Mouse (Mus musculus): ENCODE measurements around the gene Ltbp4. TPM values are rescaled to one million over a fixed set of nuclear protein-coding genes. Genes with fewer than 3 reads are reported as not detected.

Ltbp4 gene
- polyA plus RNA-seq, 1 experiment from 2014 or later: 10.8 TPM

GRCm38 (mm10) chr7:27333316-27333941, 4.1 kb downstream of the Ltbp4 start:
- H3K4me3 ChIP-seq (ENCODE audit: low read depth, low read length): peak overlapping the region; percentile 41
- peaks cover 4% of the 10 kb centered on the region; the same call in 1 of the 2 replicates for H3K9me3 ChIP-seq (ENCODE audit: control insufficient read depth, low read length)
- DNase-seq (ENCODE audit: low spot score) (peak; percentile 42), ATAC-seq (ENCODE audit: insufficient number of reproducible peaks, low FRiP score, low TSS enrichment, low read depth) (no peak)
- peak overlapping the region; percentile 79 for H3K4me2 ChIP-seq (ENCODE audit: low read depth, severe bottlenecking)
- WGBS: under 1% methylated on average over 40 of the region's 77 CpGs
- H3K27ac ChIP-seq (replicated peaks; ENCODE audit: low read depth, low read length): no peak overlapping the region
- peaks cover 77% of the 10 kb centered on the region for H3K27me3 ChIP-seq (ENCODE audit: control insufficient read depth, insufficient read depth, low read length)
- no peaks in the 10 kb centered on the region for H3K36me3 ChIP-seq (ENCODE audit: control insufficient read depth, insufficient read depth, low read length)
- peak overlapping the region; percentile 47 for H3K9ac ChIP-seq (ENCODE audit: low read length)
- H3K4me1 ChIP-seq (ENCODE audit: control insufficient read depth, insufficient read depth, low read length): peaks cover 23% of the 10 kb centered on the region

GRCm38 (mm10) chr7:27332353-27333199, 4.9 kb downstream of the Ltbp4 start:
- H3K27ac ChIP-seq (replicated peaks; ENCODE audit: low read depth, low read length): no peak overlapping the region
- WGBS: under 1% methylated on average over 36 of the region's 39 CpGs
- H3K4me1 ChIP-seq (ENCODE audit: control insufficient read depth, insufficient read depth, low read length): peaks cover 23% of the 10 kb centered on the region
- H3K4me3 ChIP-seq (ENCODE audit: low read depth, low read length): peak overlapping the region; percentile 41
- H3K9me3 ChIP-seq (ENCODE audit: control insufficient read depth, low read length): peaks cover 4% of the 10 kb centered on the region; the same call in 1 of the 2 replicates
- no peak overlapping the region for H3K9ac ChIP-seq (ENCODE audit: low read length)
- no peaks in the 10 kb centered on the region for H3K36me3 ChIP-seq (ENCODE audit: control insufficient read depth, insufficient read depth, low read length)
- ATAC-seq (ENCODE audit: insufficient number of reproducible peaks, low FRiP score, low TSS enrichment, low read depth) (no peak), DNase-seq (ENCODE audit: low spot score) (peak; percentile 89)
- H3K27me3 ChIP-seq (ENCODE audit: control insufficient read depth, insufficient read depth, low read length): peaks cover 78% of the 10 kb centered on the region
- H3K4me2 ChIP-seq (ENCODE audit: low read depth, severe bottlenecking): peak overlapping the region; percentile 79

DNA sequence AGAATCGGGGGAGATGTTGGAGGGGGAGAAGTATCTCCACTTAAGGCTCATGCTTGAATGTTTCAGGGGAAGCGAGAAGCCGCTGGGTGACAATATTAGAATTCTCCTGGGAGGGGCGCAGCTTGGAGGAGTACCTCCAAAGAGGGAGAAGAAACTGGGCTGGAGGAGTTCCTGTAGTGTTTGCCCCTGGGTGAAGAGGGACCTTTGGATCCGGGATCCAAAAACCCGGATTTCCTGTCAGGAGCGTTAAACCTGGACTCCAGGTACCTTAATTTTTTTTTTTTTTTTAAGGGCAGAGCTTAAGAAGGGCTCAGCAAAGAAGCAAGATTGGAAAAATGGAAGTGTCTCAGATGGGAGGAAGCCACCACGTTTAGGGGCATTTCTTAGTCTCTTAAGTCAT, 5.6 kb downstream of the Ltbp4 start:
- ATAC-seq (ENCODE audit: insufficient number of reproducible peaks, low FRiP score, low TSS enrichment, low read depth) (no peak), DNase-seq (ENCODE audit: low spot score) (no peak)
- 9% methylated on average over 8 of the region's 8 CpGs for WGBS
- Histone ChIP-seq H3K9ac (ENCODE audit: low read length) (no peak overlapping the region), H3K4me1 (ENCODE audit: control insufficient read depth, insufficient read depth, low read length) (peaks cover 23% of the 10 kb centered on the region), H3K4me2 (ENCODE audit: low read depth, severe bottlenecking) (no peak overlapping the region; the same call in 1 of the 2 replicates), H3K27ac (replicated peaks; ENCODE audit: low read depth, low read length) (no peak overlapping the region), H3K9me3 (ENCODE audit: control insufficient read depth, low read length) (peaks cover 4% of the 10 kb centered on the region; the same call in 1 of the 2 replicates), H3K4me3 (ENCODE audit: low read depth, low read length) (no peak overlapping the region), H3K36me3 (ENCODE audit: control insufficient read depth, insufficient read depth, low read length) (no peaks in the 10 kb centered on the region), H3K27me3 (ENCODE audit: control insufficient read depth, insufficient read depth, low read length) (peaks cover 85% of the 10 kb centered on the region)

GRCm38 (mm10) chr7:27331541-27331851, 6.0 kb downstream of the Ltbp4 start:
- Histone ChIP-seq H3K9me3 (ENCODE audit: control insufficient read depth, low read length) (peaks cover 4% of the 10 kb centered on the region; the same call in 1 of the 2 replicates), H3K36me3 (ENCODE audit: control insufficient read depth, insufficient read depth, low read length) (no peaks in the 10 kb centered on the region), H3K9ac (ENCODE audit: low read length) (no peak overlapping the region), H3K4me2 (ENCODE audit: low read depth, severe bottlenecking) (peak overlapping the region; percentile 57; the same call in 1 of the 2 replicates), H3K27me3 (ENCODE audit: control insufficient read depth, insufficient read depth, low read length) (peaks cover 88% of the 10 kb centered on the region), H3K4me3 (ENCODE audit: low read depth, low read length) (no peak overlapping the region), H3K27ac (replicated peaks; ENCODE audit: low read depth, low read length) (no peak overlapping the region), H3K4me1 (ENCODE audit: control insufficient read depth, insufficient read depth, low read length) (peaks cover 23% of the 10 kb centered on the region)
- WGBS: 2% methylated on average over 8 of the region's 8 CpGs
- ATAC-seq (ENCODE audit: insufficient number of reproducible peaks, low FRiP score, low TSS enrichment, low read depth) (no peak), DNase-seq (ENCODE audit: low spot score) (no peak)

DNA sequence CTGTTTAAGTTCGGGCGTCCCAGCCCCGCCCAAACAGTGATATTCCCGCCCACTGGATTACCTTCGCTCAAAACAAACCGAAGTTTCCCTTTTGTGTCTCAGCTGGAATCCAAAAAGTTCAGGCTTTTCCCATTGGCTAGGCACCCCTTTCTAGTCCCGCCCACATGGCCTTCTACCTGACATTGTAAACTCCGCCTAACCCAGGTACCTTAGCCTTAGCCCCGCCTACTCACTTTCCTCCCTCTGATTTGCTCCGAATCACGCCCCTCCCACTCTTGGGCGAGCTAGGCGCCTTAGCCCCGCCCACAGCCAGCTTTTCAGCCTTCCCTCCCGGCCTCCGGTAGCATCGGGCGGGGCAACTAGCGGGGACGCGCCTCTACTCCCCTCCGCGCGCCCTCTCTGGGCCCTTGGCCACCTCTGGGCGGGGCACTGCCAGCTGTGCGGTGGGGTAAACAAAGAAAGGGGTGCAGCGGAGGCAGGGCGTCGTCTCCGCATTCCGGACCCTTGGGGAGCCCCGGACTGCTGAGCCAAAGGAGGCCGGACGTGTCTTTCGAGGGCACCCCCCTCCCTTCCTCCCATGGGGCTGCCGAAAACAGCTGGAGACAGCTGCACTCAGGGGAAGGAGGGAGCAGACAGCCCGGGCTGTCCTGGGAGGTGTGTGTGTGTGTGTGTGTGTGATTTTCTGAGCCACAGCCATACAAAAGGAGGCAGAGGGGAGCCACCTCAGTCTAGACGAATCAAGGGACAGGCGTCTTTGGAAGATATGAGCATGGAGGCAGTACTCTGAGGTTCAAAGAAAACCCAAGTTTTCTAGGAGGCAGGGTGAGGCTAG, 6.6 kb downstream of the Ltbp4 start:
- peaks cover 4% of the 10 kb centered on the region; the same call in 1 of the 2 replicates for H3K9me3 ChIP-seq (ENCODE audit: control insufficient read depth, low read length)
- under 1% methylated on average over 39 of the region's 39 CpGs for WGBS
- H3K9ac ChIP-seq (ENCODE audit: low read length): no peak overlapping the region
- no peaks in the 10 kb centered on the region for H3K36me3 ChIP-seq (ENCODE audit: control insufficient read depth, insufficient read depth, low read length)
- H3K4me1 ChIP-seq (ENCODE audit: control insufficient read depth, insufficient read depth, low read length): peaks cover 23% of the 10 kb centered on the region
- ATAC-seq (ENCODE audit: insufficient number of reproducible peaks, low FRiP score, low TSS enrichment, low read depth): peak; percentile 28; the same call in 1 of the 2 replicates
- no peak overlapping the region for H3K27ac ChIP-seq (replicated peaks; ENCODE audit: low read depth, low read length)
- H3K27me3 ChIP-seq (ENCODE audit: control insufficient read depth, insufficient read depth, low read length): peaks cover 94% of the 10 kb centered on the region
- H3K4me2 ChIP-seq (ENCODE audit: low read depth, severe bottlenecking): peak overlapping the region; percentile 57
- peak overlapping the region; percentile 32 for H3K4me3 ChIP-seq (ENCODE audit: low read depth, low read length)
- DNase-seq (ENCODE audit: low spot score): peak; percentile 84

GRCm38 (mm10) chr7:27329981-27330380, 7.5 kb downstream of the Ltbp4 start:
- DNase-seq (ENCODE audit: low spot score) (no peak), ATAC-seq (ENCODE audit: insufficient number of reproducible peaks, low FRiP score, low TSS enrichment, low read depth) (no peak)
- WGBS: 19% methylated on average over 17 of the region's 17 CpGs
- Histone ChIP-seq H3K27ac (replicated peaks; ENCODE audit: low read depth, low read length) (no peak overlapping the region), H3K4me2 (ENCODE audit: low read depth, severe bottlenecking) (no peak overlapping the region), H3K9me3 (ENCODE audit: control insufficient read depth, low read length) (peaks cover 4% of the 10 kb centered on the region; the same call in 1 of the 2 replicates), H3K4me1 (ENCODE audit: control insufficient read depth, insufficient read depth, low read length) (peaks cover 23% of the 10 kb centered on the region), H3K36me3 (ENCODE audit: control insufficient read depth, insufficient read depth, low read length) (no peaks in the 10 kb centered on the region), H3K27me3 (ENCODE audit: control insufficient read depth, insufficient read depth, low read length) (peaks cover 90% of the 10 kb centered on the region), H3K9ac (ENCODE audit: low read length) (no peak overlapping the region), H3K4me3 (ENCODE audit: low read depth, low read length) (peak overlapping the region; percentile 32; the same call in 1 of the 2 replicates)

DNA sequence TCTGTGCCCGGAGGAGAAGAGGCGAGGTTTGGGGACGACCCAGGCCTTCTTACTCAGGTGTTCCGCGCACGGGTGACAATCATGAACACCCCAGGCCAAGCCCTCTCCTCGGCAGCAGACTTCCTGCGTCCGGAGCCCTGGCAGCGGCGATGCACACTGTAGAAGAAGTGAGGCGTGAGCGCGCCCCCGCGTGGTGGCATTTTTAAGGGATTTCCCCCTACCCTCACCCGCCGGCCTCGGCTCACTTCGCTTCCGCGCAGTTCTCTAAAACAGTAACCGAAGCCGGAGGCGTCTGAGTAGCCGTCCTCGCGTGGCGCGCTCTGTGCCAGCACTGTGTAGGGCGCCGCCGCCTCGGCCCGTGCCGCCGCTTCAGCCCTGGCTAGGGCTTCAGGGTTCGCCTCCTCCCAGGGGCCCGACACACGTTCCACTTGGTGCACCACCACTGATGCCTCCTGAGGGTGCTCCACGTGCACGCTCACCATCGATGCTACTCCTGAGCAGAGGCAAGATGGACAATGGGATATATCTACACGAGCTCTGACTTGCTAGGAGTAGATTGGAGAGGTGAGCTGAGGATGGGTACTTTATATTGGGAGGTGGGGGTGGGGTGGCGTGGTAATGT, 8.1 kb downstream of the Ltbp4 start:
- Histone ChIP-seq H3K4me1 (ENCODE audit: control insufficient read depth, insufficient read depth, low read length) (peaks cover 20% of the 10 kb centered on the region), H3K9me3 (ENCODE audit: control insufficient read depth, low read length) (peaks cover 4% of the 10 kb centered on the region; the same call in 1 of the 2 replicates), H3K4me2 (ENCODE audit: low read depth, severe bottlenecking) (peak overlapping the region; percentile 37), H3K9ac (ENCODE audit: low read length) (no peak overlapping the region), H3K4me3 (ENCODE audit: low read depth, low read length) (peak overlapping the region; percentile 17; the same call in 1 of the 2 replicates), H3K27me3 (ENCODE audit: control insufficient read depth, insufficient read depth, low read length) (peaks cover 87% of the 10 kb centered on the region), H3K27ac (replicated peaks; ENCODE audit: low read depth, low read length) (no peak overlapping the region), H3K36me3 (ENCODE audit: control insufficient read depth, insufficient read depth, low read length) (no peaks in the 10 kb centered on the region)
- peak; percentile 92 for DNase-seq (ENCODE audit: low spot score)
- ATAC-seq (ENCODE audit: insufficient number of reproducible peaks, low FRiP score, low TSS enrichment, low read depth): 0 out of 2 replicates have a peak, but pooled peaks have one; percentile 6
- WGBS: 3% methylated on average over 45 of the region's 45 CpGs
